Mouse (Mus musculus): ENCODE data around the gene Atp5g2.

Gene Atp5g2

GRCm38 (mm10) chr15:102672215-102673071 is at the start of gene Atp5g2:
Atp5g2 (minus strand) TSS chr15:102672352.
- DNase-seq (ENCODE audit: low read depth): no peak

GRCm38 (mm10) chr15:102721016-102721898 is 49.1 kb upstream of the Atp5g2 start:
- peak; percentile 51 for DNase-seq (ENCODE audit: low read depth)

DNA sequence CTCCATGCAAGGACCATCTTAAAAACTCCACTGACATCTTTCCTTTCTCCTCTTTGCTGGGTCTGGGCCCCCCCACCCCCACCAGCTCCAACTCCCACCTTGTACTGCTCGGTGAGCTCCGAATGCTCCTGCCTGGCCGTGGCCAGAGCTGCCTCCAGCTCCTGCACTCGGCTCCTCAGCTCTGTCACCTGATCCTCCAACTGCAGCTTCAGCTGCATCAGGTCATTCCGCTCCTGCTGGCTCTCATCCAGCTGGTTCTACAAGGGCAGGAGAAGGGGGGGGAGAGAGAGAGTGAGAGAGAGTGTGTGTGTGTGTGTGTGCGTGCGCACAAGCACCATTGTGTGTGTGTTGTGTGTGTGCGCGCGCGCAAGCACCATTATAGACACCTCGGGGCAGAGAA is 44.0 kb upstream of the Atp5g2 start:
- DNase-seq (ENCODE audit: low read depth): no peak

- DNase-seq (ENCODE audit: low read depth): no peak
Measured at GRCm38 (mm10) chr15:102707736-102708269, 35.7 kb upstream of the Atp5g2 start.

GRCm38 (mm10) chr15:102705923-102706503 is 33.9 kb upstream of the Atp5g2 start:
- DNase-seq (ENCODE audit: low read depth): no peak

- DNase-seq (ENCODE audit: low read depth): no peak
Measured at GRCm38 (mm10) chr15:102705226-102705894, 33.2 kb upstream of the Atp5g2 start.

DNA sequence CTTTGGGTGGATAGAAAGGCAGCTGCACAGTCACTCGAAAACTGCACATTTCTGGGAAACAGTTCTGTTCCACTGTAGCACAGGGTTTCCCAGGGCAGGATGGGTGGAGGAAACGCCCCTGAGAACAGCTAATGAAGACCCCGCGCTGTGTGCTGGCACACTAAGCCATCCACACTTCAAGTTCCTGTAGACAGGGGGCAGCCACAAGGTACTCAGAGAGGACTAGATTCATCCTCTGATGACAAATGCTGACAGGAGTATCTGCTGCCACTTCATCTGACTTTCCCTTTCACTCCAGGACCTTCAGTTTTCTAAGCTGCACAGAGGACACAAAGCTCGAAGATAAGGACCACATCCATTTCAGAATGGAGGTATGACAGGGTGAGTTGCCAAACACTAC is 32.7 kb upstream of the Atp5g2 start:
- DNase-seq (ENCODE audit: low read depth): no peak

DNA sequence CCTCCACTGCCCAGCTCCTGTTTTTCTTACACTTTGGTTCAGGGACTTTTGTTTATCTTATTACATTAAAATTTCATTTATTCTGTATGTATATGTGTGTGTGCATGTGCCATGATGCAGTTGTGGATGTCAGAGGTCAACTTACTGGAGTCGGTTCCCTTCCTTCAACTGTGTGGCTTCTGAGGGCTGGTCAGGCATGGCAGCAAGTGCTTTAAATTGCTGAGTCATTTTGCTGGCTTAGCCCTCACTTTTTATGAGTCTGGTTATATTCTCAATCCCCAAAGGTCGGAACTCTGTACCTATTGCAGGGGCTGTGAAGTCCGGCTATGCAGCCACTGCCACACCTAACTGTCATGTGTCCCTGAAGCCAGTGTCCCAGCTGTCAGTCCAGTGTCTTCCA is 30.8 kb upstream of the Atp5g2 start:
- peak; percentile 70 for DNase-seq (ENCODE audit: low read depth)

DNA sequence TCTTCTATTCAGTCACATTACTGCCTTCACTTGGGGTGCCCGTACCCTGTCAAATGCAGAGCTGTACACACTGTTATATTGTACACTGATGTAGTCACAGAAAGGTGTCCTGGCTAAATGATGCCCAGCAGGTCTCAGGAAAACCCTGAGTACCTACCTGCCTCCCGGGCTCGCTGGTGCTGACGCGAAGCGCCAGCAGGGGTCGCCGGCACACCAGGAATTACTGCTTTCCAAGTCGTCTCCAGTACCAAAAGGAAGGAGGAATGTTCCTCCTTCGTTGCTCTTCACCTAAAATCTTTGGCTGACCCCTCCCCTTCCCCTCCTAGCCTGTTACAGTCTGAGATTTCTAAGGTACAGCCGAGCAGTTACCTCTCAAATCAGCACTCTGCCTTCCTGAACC is 26.0 kb upstream of the Atp5g2 start:
- DNase-seq (ENCODE audit: low read depth): peak; percentile 64

GRCm38 (mm10) chr15:102696899-102697298 is 24.7 kb upstream of the Atp5g2 start:
- DNase-seq (ENCODE audit: low read depth): no peak

GRCm38 (mm10) chr15:102693600-102693999 is 21.4 kb upstream of the Atp5g2 start:
- DNase-seq (ENCODE audit: low read depth): no peak

DNA sequence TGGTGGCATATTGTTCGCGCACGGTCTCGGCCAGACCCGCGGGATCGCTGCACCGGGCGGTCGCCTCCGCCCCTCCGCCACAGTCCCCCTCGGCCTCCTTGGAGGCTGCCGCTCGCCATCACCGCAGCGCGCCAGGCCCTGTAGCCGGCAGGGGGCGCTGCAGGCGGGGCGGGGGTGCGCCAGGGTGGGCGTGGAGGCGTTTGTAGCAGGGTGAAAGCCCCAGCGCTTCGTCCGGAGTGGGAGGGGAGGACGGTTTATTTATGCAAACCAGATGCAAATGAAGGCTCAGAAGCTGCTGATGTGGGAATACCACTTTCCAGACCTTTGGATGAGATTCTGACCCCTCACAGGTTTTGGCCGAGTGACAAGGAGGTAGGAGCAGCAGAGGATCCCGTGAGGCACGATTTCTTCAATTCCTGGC is 20.8 kb upstream of the Atp5g2 start:
- DNase-seq (ENCODE audit: low read depth): no peak

- no peak for DNase-seq (ENCODE audit: low read depth)
Measured at GRCm38 (mm10) chr15:102692321-102692804, 20.2 kb upstream of the Atp5g2 start.

GRCm38 (mm10) chr15:102685791-102686190 is 13.6 kb upstream of the Atp5g2 start:
- DNase-seq (ENCODE audit: low read depth): no peak

GRCm38 (mm10) chr15:102683670-102684069 is 11.5 kb upstream of the Atp5g2 start:
- peak; percentile 61 for DNase-seq (ENCODE audit: low read depth)

- peak; percentile 44 for DNase-seq (ENCODE audit: low read depth)
Measured at GRCm38 (mm10) chr15:102676345-102676744, 4.2 kb upstream of the Atp5g2 start.

DNA sequence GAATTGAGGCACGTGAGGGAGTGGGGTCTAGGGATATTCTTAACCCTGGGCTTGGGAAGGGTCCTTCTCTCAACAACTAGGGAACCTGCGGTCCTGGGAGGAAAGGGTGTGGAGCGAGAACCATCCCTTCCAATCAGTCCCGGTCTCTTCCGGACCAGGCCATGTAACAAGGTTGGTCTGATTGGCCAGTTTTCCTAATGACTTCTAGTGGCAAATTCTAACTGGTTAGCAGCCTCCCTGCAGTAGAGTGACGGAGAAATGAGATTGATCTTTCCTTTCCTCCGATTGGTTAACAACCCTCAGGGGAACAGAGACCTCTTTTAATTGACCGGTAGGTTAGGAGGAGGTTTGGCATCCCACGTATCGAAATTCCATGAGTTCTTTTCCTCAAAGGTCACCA is 1.4 kb upstream of the Atp5g2 start:
- no peak for DNase-seq (ENCODE audit: low read depth)

GRCm38 (mm10) chr15:102671721-102672214 is 384 bp downstream of the Atp5g2 start:
- DNase-seq (ENCODE audit: low read depth): no peak

GRCm38 (mm10) chr15:102670767-102671575 is 1.2 kb downstream of the Atp5g2 start:
- peak; percentile 99 for DNase-seq (ENCODE audit: low read depth)

- DNase-seq (ENCODE audit: low read depth): peak; percentile 68
Measured at GRCm38 (mm10) chr15:102670281-102670680, 1.9 kb downstream of the Atp5g2 start.

Measured in 416B (cell line).